Mouse (Mus musculus) cerebellum, adult 2 months (tissue): Measurements from ENCODE around the gene Ppp2r3a.

Experiments used
- CTCF ChIP-seq: fragments of 200-500 bp; IDR thresholded peaks from 2 replicates; pipeline ENCODE4 v1.5.1; 2011; ENCODE audit warnings: low read depth, mild to moderate bottlenecking, control low read depth, low read length, moderate library complexity, borderline replicate concordance; ENCODE audit not compliant: insufficient read depth
- POLR2A ChIP-seq: fragments of 200-500 bp; IDR thresholded peaks from 2 replicates; pipeline ENCODE4 v1.6.1; 2011; ENCODE audit warnings: low read length, control low read depth, borderline replicate concordance; ENCODE audit not compliant: insufficient read depth

GRCm38 (mm10) chr9:101096461-101096860, 155.1 kb downstream of the Ppp2r3a start:
- no peak for TF ChIP-seq CTCF
- TF ChIP-seq POLR2A: no peak
